Mouse (Mus musculus) olfactory bulb, adult 2 months (tissue): Measurements from ENCODE around the gene Cabp4.

Experiments
- CTCF ChIP-seq: fragments of 200-500 bp; IDR thresholded peaks from 2 replicates; pipeline ENCODE4 v1.5.1; 2012; ENCODE audit warnings: low read depth, mild to moderate bottlenecking, low read length, moderate library complexity; ENCODE audit not compliant: insufficient read depth
- POLR2A ChIP-seq: fragments of 200-500 bp; IDR thresholded peaks from 2 replicates; pipeline ENCODE4 v1.6.1; 2012; ENCODE audit warnings: mild to moderate bottlenecking, low read depth, low read length, moderate library complexity; ENCODE audit not compliant: insufficient read depth

DNA sequence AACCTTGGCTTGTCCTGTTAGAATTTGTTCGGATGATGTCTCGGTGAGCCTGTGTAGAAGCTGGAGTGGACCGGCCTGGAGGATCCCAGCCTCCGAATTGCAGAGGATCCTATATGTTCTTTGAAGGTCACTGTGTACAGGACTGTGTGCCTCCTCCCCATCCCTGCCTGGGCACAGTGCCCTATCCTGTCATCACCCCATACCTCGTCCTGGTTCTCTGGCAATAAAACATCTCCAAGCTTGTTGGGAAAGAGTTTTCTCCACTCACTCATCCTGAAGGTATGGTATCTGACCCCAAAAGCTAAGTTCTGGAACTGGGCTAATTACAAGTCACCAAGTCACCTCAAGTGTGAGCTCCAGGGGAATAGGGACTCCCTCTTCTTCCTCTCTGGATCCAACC, 56.7 kb downstream of the Cabp4 start:
- no peak for TF ChIP-seq CTCF
- no peak for TF ChIP-seq POLR2A
